Mouse (Mus musculus) cerebellum, adult 18-20 months (tissue): ENCODE data around the gene Gm14214.

Experiments used
- DNase-seq, 2 experiments: peaks; one replicate each; pipeline ENCODE4 v3.0.0; 2021

The Gm14214 gene

DNA sequence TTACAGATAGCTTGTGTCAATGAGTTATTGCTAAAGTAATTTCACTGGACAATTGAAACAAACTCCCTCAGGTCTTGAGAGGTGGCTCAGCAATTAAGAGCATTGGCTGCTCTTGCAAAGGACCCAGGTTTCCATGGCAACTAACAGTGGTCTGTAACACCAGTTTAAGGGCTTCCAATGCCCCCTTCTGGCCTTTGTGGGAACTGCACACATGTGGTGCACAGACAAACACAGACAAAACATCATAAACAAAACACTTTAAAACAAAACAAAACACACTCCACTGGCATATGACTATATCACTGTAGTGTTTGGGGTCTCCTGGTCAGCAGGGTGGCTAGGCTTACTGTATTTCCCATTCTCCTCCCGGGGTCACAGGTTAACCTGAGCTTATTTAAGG is 4.2 kb upstream of the Gm14214 start:
- DNase-seq = no peak

- no peak for DNase-seq
Observed at GRCm38 (mm10) chr2:154771604-154772003, 1.8 kb upstream of the Gm14214 start.

GRCm38 (mm10) chr2:154767051-154767450 is 2.8 kb downstream of the Gm14214 start:
- DNase-seq = no peak

DNA sequence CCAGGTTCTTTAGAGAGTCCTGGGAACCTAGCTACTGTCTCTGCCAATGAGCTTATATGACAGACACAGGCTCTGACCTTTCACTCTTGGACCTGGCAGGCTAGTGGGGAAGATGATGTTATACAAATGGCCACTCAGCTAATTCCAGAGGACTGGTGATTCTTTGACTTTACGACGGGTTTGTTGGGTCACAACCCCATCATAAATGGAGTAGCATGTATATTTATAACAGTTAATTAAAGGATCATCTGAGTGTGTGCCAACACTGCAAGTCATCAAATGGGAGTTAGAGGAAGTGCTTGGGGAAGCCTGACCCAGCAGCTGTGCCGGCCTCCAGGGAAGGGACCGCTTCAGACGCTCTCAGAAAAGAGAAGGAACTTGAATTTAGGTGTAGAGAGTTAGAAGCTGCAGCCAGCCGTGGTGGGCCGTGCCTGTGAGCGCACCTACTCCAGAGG is 4.2 kb downstream of the Gm14214 start:
- no peak for DNase-seq

GRCm38 (mm10) chr2:154764828-154765497 is 4.9 kb downstream of the Gm14214 start:
- no peak for DNase-seq

DNA sequence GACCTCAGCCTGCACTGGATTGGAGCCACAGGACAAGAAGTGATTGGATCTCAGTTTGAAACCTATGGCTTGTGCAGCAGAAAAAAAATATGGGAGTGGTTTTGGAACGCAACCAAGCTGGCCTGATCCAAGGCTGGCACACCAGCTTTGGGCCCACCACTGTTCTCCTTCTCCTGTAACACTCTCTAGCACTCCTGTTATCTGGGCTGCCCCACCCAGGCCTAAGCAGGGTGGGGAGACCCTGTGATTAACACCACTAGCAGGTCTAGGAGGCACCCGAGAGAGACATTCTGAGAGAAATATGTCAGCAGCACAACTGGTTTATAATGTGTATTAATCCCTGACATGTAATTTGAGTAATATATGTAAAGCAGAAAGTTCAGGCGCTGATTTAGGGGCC is 6.6 kb downstream of the Gm14214 start:
- no peak for DNase-seq

DNA sequence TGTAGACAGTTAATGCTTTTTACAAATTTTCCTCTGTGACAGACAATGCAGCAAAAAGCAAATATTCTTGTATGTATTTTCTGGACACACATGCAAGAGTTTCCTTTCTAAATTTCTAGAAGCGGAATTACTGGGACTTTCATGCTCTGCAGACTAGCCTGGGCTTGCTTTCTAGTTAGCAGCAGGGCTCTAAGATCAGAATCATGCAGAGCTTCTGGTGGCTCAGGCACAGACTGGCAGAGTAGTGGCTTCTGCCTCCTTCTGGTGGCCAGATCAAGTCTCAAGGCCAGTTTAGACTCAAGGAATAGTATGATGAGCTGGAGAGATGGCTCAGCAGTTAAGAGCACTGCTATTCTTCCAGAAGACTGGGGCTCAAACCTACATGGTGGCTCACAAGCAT is 11.4 kb downstream of the Gm14214 start:
- DNase-seq = no peak

GRCm38 (mm10) chr2:154757691-154758090 is 12.1 kb downstream of the Gm14214 start:
- no peak for DNase-seq

DNA sequence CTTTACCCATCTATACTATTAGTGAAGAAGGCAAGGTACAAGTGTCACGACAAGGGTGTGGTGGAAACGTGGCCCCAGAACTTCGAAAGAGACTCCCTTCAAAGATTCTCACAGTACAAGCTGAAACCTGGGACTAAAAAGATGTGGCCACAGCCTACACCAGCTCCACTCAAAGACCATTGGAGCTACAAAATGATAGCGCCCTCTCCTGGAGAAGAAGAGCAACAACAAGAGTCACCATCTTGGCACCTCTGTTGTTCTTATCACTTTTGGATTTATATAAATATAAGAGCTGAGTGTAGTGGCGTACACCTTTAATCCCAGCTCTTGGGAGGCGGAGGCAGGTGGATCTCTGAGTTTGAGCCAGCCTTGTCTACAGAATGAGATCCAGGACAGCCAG is 14.0 kb downstream of the Gm14214 start:
- DNase-seq = peak in 1 of 2 experiments; percentile 3

GRCm38 (mm10) chr2:154754068-154754560 is 15.7 kb downstream of the Gm14214 start:
- DNase-seq = no peak

DNA sequence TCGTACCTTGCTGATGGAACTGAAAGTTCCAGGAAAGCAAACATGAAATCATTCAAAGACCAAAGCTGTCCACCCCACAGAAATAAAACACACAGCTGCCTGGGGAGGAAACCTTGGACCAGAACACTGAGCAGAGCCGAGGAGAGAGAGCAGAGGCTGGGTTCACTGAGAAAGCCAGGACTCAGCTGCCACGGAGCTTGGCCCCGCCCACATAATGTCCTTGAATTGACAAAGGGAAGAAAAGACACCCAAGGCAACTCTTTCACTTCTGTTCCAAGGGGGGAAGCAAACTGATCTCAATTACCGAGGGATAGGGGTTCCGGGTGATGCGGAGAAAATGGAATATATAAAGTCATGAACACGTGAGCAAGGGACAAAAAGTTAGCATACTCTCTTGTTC is 17.9 kb downstream of the Gm14214 start:
- no peak for DNase-seq

GRCm38 (mm10) chr2:154749046-154750036 is 20.5 kb downstream of the Gm14214 start:
- DNase-seq = peak in 1 of 2 experiments; percentile 7

DNA sequence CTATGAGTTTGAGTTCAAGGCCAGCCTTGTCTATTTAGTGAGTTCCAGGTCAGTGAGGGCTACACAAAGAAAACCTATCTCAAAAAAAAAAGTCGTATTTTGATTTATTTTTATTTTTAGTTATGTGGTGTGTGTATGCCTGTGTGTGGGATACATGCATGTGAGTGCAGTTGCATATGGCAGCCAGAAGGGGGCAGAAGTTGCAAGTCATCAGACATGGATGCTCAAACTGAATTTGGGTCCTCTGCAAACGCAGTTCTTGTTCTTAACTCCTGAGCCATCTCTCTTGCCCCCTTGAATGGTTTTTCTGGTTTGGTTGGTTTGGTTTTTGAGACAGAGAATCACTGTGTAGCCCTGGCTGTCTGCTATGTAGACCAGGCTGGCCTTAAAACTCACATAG is 21.4 kb downstream of the Gm14214 start:
- no peak for DNase-seq

DNA sequence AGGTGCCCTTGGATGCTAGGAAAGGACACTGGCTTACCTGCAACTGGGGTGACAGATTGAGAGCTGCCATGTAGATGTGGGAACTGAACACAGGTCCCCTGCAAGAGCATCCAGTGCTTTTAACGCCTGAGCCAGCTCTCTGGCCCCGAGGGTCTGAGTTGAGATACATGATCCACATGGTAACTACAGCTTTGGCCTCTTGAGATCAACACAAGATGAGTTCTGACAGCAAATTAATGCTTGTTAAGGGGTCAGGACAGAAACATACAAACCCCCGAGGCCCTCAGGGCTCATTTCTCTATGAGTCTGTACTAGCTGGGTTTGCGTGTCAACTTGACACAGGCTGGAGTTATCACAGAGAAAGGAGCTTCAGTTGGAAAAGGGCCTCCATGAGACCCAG is 25.9 kb downstream of the Gm14214 start:
- DNase-seq = no peak

DNA sequence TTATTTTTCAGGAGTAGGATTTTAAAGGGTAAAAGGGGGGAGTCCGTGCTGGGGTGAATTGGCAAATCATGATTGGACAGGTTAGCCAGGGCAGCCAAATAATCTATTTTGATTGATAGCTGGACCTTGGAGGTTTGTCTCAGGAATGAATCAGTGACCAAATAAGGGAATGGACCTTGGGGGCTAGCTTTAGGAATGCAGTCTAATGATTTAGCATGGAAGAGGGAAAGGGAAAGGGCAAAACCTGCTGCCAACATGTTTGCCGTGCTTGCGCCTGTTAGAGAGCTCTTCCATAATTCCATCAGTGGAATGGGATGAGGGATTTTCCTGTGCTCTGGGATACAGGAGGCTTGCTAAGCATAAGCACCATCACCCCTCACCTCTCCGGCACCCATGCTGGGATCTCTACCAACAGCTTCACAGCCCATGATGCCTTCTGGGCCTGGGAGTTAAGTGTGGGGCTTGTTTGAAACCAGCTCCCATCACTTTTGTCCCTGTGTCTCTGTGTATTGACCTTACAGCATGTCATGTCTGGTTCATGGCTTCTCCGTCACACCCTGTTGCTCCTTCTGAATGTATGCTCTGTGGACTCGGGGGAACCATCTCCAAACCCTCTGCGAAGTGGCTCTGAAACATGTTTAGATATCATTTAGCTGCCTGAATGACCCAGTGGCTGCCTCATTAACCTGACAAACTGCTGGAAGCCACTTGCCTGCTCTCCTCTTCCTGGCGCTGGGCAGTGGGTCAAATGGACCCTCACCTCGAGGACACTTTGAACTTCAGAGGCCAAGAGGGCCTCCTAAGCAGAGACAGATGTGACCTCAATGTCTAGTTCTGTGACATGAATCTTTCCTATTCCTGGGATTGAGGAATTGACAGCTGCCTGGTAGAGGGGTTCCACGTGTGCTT is 26.7 kb downstream of the Gm14214 start:
- no peak for DNase-seq

- no peak for DNase-seq
Observed at GRCm38 (mm10) chr2:154738621-154739020, 31.2 kb downstream of the Gm14214 start.

DNA sequence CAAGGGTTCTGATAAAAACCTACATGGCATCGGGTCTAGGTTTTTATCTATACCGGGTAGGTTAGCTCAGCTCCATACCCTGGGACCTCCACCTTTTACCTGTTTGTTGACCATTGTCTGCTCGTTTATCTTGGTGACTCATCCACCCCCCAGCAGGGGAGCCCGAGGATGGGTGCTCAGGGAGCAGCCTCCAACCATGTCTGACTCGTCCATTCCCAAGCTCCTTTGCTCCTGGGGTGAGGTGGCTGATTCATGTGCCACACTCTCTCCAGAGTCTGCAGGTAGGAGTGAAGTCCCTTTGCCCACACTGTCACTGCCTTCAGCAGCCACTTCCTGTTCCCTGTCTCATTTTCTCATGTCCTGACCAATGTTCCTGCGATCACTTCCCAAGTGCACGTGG is 33.8 kb downstream of the Gm14214 start:
- no peak for DNase-seq

GRCm38 (mm10) chr2:154735416-154735815 is 34.4 kb downstream of the Gm14214 start:
- DNase-seq = no peak

- DNase-seq = no peak
Observed at GRCm38 (mm10) chr2:154734977-154735376, 34.9 kb downstream of the Gm14214 start.

GRCm38 (mm10) chr2:154732503-154733141 is 37.2 kb downstream of the Gm14214 start:
- no peak for DNase-seq

- DNase-seq = no peak
Observed at GRCm38 (mm10) chr2:154731916-154732315, 37.9 kb downstream of the Gm14214 start.

GRCm38 (mm10) chr2:154730841-154731240 is 39.0 kb downstream of the Gm14214 start:
- no peak for DNase-seq
